Mouse (Mus musculus) layer of hippocampus, postnatal 10 days (tissue): ENCODE data around the gene Ccdc83. TPM values are rescaled to one million over a fixed set of nuclear protein-coding genes. Genes with fewer than 3 reads are reported as not detected.

Experiments used
- total RNA-seq, 2 experiments: library from RNA; stranded (reverse); gene quantifications; 2 replicates each; pipeline ENCODE4 v1.2.3; 2021

The Ccdc83 gene
- total RNA-seq, 2 experiments from 2014 or later = not detected

Other genes with a start within 250 kb of the Ccdc83 start
- 100 to 1,000 TPM; 196 to 214 TPM for gene Picalm, start 135.6 kb downstream of the Ccdc83 start, total RNA-seq
- 10 to 100 TPM; 26.9 to 32.3 TPM for gene Sytl2, start 36.5 kb upstream of the Ccdc83 start, total RNA-seq
- under 1 TPM; 0.56 to 0.78 TPM for gene Ccdc89, start 160.8 kb upstream of the Ccdc83 start, total RNA-seq
- gene Crebzf, start 177.0 kb upstream of the Ccdc83 start, total RNA-seq = 10 to 100 TPM; 75.2 to 88.0 TPM
- 10 to 100 TPM; 43.0 to 47.0 TPM for gene Tmem126a, start 191.5 kb upstream of the Ccdc83 start, total RNA-seq
- 10 to 100 TPM; 19.4 TPM for gene Tmem126b, start 210.2 kb upstream of the Ccdc83 start, total RNA-seq
- 100 to 1,000 TPM; 264 to 268 TPM for gene Dlg2, start 210.9 kb upstream of the Ccdc83 start, total RNA-seq